Mouse (Mus musculus) liver, adult 2 months (tissue): ENCODE measurements around the gene Tex50.

Source experiments
- CTCF ChIP-seq: fragments of 200-500 bp; IDR thresholded peaks from 2 replicates; pipeline ENCODE4 v1.5.1; 2011; ENCODE audit warnings: low read depth, low read length, control low read depth
- POLR2A ChIP-seq: fragments of 200-500 bp; IDR thresholded peaks from 2 replicates; pipeline ENCODE4 v1.6.1; 2011; ENCODE audit warnings: low read length, control low read depth; ENCODE audit not compliant: insufficient read depth; ENCODE audit errors: extremely low read depth

GRCm38 (mm10) chr1:161142531-161143159 lies 16.5 kb downstream of the Tex50 start, which contains the start of gene Ankrd45:
- TF ChIP-seq CTCF = no peak
- no peak for TF ChIP-seq POLR2A
